Mouse (Mus musculus) cerebellum, postnatal 4 days (tissue): Measurements from ENCODE around the gene 1700057G04Rik.
"Not testable (repeated sequence)": the region's sequence is repeated elsewhere in the genome, so short reads cannot be mapped to it uniquely, and the experiment has no call there.

ENCODE experiments used
- DNase-seq, 2 experiments: peaks; one replicate each; pipeline ENCODE4 v3.0.0; 2022; ENCODE audit warnings: low spot score in 2 of 2, mixed read lengths in 1 of 2

The 1700057G04Rik gene

GRCm38 (mm10) chr9:92305075-92305474, 4.1 kb upstream of the 1700057G04Rik start:
- DNase-seq, result no peak

- no peak for DNase-seq
These were observed 3.5 kb upstream of the 1700057G04Rik start for GRCm38 (mm10) chr9:92305620-92306220.

DNA sequence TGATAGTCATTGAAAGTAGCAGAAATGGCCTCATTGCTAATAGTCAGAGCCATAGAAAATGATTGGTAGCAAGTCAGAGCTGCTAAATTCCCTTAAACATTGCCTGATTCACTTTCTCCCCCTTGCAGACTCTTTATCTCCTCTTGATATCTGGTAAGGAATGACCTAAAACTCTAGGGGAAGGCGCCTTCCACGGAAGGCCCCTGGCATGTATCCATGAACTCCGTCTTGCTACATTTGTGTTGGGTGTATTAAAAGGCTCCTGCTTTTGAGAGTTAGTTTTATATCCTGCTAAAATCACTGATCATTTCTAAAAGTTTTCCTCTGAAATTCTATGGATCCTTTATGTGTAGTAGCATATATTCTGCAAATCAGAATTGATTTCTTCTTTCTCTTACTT, 7.6 kb downstream of the 1700057G04Rik start:
- DNase-seq, result no peak

GRCm38 (mm10) chr9:92325936-92326335, 16.8 kb downstream of the 1700057G04Rik start:
- DNase-seq, result not testable (repeated sequence)

DNA sequence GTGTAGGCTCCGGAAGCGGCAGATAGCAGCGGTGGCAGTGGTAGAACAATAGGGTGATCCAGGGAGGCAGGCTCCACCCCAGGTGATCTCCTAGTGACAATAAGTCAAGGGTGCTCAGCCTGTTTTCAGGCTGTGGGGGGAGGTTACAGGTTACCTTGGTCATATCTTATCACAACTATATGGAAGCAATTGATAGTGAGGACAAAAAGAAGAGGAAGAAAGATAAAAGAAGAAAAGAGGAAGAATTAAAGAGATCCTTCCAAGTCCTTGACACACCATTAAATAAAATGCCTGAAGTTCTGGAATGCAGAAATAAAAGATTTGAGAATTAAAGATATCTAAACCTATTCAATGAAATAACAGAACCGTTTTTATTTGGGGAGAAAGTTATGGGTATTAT, 17.6 kb downstream of the 1700057G04Rik start:
- DNase-seq, result no peak

- no peak for DNase-seq
These were observed 22.2 kb downstream of the 1700057G04Rik start for GRCm38 (mm10) chr9:92331383-92331782.

DNA sequence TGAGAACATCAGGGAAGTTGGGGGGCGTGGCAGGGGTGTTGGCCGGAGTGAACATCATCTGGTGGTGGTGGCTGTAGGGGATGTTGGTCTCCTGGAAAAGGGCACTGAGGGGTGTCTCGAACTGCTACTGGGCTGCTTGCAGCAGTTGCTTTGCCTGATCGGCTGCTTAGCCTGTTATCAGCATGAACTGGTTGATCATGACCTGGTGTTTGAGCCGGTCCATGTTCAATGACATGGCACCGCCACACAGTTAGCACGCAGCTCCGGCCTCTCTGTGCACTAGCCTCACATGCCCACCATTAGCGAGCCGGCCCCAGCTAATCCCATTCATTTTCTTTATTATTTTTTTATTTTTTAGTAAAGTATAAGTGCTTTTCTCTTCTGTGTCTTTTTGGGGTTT, 25.7 kb downstream of the 1700057G04Rik start:
- DNase-seq, result no peak

DNA sequence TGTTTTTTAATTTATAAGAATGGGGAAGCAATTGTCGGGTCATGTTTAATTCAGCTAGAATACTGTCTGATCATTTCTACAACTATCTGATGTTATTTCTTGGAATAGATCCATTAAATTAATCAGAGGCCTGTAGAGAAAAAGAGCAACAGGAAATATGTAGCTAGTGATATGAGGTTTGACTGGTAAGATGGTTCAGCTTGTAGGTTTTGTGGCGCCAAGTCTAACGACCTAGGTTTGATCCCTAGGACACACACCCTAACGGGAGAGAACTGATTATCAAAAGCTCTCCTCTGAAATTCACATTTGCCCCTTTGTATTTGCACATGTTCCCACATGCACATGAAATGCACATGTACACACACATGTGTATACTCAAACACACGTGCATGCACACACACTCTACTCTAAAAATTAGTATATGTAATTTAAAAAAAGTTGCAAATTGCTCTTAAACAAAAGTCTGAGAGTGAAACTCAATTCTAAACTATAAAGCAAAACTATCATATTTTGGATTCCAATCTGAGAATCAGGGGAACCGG, 26.2 kb downstream of the 1700057G04Rik start:
- DNase-seq, result no peak

GRCm38 (mm10) chr9:92337063-92337462, 27.9 kb downstream of the 1700057G04Rik start:
- DNase-seq, result no peak

- DNase-seq, result no peak
These were observed 28.5 kb downstream of the 1700057G04Rik start for GRCm38 (mm10) chr9:92337661-92338060.

- DNase-seq, result no peak
These were observed 29.8 kb downstream of the 1700057G04Rik start for GRCm38 (mm10) chr9:92338954-92339353.

GRCm38 (mm10) chr9:92351924-92352323, 42.7 kb downstream of the 1700057G04Rik start:
- no peak for DNase-seq

DNA sequence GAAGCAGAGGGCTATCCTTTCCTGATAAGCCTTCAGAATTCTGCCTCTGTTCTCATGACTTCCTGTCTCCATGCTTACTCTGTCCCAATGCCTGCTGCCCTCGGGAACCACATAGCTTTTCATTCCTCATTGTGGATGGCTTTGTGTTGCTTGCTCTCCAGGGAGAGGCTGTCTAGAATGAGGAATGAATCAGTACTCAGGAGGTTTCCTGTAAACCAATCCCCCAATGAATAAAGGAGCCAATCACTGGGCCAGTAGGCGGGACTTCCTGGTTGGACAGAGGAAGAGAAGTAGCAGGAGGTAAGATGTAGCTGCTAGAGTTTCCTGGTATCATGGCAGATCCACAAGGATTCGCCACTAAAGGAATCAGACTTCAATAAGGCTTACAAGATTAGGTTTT, 44.1 kb downstream of the 1700057G04Rik start:
- DNase-seq, result no peak

- no peak for DNase-seq
These were observed 51.6 kb downstream of the 1700057G04Rik start for GRCm38 (mm10) chr9:92360691-92361310.

GRCm38 (mm10) chr9:92363478-92363877, 54.3 kb downstream of the 1700057G04Rik start:
- DNase-seq, result no peak

DNA sequence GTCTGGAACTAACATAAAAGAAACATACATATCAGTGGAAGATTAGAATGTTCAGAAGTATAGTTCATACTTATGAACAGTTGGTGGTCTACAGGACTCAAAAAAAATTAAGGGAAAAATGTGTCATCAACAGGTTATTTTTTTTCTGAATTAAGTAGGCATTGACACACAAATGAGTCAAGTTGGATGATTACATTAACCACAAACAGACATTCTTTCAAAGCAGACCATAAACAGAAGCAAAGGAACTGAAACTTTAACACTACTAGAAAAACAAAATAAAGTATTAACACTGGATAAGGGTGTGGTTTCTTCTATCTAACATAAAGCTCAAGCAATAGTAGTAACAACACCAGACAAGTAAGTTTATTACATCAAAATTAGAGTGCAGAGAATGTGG, 59.7 kb downstream of the 1700057G04Rik start:
- no peak for DNase-seq

DNA sequence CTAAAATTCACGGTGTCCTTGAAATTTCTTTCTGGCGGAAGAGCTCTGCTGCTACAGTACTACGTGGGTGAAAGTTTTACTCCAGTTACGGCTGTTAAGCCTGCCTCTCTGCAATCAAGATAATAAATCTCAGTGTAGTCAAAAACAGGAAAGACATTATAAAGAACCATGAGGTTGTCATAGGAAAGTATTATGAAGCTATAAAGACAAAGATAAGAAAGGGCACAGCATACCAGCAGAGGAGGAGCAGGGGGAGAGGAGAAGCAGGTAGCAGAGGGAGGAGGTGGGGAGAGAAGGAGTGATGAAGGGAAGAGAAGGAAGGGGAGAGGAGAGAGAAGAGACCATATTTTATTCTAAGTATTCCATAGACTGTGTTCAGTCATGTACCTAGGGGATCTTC, 64.7 kb downstream of the 1700057G04Rik start:
- no peak for DNase-seq

- peak in 1 of 2 experiments; percentile 1 for DNase-seq
These were observed 65.6 kb downstream of the 1700057G04Rik start for GRCm38 (mm10) chr9:92374705-92375199.

DNA sequence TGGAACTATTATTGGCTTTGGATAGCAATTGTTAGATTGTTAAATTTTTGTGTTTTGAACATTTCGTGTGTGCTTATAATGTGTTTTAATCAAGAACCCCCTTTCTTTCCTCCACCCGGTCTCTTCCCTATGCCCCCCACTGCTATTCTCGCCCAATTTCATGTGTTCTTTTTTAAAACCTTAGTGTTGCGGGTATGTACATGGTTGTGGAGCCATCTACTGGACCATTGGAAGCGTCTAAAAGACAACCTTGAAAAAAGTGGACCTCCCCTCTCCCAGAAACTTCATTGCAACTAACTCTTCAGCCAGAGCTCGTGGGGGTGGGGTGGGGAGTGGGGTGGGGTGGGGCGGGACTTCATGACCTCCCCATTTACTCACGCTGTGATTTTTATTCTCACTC, 66.2 kb downstream of the 1700057G04Rik start:
- no peak for DNase-seq

DNA sequence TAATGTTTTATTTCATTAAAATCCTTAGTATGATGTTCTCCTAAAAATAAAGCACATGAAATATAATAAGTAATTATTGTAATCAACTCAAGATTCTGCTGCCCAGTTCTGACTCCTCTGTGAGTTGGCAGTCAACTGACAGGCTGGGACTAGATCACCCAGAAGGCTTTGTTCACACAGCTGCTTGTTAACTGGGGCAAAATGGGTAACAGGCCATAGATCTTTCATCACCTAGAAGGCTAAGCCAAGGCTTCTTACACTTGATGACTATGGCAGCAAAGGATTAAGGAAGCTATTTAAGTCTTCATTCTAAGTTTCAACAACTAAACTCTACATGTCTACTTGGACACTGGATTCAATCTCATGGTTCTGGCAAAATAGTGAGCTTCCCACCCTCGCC, 68.8 kb downstream of the 1700057G04Rik start:
- no peak for DNase-seq

GRCm38 (mm10) chr9:92379240-92379639, 70.1 kb downstream of the 1700057G04Rik start:
- no peak for DNase-seq

GRCm38 (mm10) chr9:92383415-92383814, 74.2 kb downstream of the 1700057G04Rik start:
- DNase-seq, result no peak

DNA sequence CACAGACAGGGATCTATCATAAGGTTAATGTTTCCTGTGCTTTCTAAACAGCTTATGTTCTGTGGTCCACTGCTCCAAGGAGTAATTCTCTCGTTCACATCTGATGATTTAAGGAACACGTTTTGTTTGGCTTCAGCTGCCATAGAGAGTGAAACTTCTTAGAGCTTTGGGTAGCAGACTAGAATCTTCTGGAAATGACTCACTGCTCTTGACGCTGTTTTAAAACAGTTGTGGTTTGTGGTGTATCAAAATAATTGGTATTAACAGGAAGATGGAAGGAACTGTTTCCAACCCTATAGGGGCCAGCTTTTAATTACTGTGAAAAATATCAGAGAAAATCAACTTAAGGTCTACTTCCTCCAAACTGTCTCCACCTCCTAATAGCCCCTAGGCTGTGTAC, 75.2 kb downstream of the 1700057G04Rik start:
- no peak for DNase-seq
